Mouse (Mus musculus): ENCODE results near the gene Olfr378. TPM values are rescaled to one million over a fixed set of nuclear protein-coding genes. Genes with fewer than 3 reads are reported as not detected.

Gene Olfr378
- not detected in 2 replicates for polyA plus RNA-seq (2012; rRNA removed)

DNA sequence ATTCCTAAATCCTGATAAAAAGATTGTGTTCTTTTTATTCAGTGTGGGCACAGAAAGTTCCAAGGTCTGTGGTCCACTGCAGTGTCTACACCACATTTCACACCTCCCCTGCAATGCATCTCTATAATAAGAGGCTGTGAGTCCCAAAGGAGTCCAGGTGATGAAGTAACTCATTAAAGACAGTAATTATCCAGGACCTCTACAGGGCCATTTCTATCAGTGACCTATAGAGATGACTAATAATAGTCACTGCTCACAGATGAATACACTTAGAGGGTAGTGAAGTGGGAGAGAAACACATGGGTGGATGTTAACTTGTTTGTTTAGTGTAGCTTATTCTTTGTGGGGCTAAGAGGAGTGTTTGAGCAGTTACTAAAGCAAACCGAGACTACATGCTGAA is at the start of gene Olfr378:
Olfr378 (minus strand) TSS at position 101 of the 400 bp plus-strand sequence.
- Histone ChIP-seq H3K4me1 (ENCODE audit: control insufficient read depth, insufficient read depth, insufficient read length) (no peaks in the 10 kb centered on the region), H3K27ac (ENCODE audit: insufficient read depth, low read length) (no peak within 1 kb of the TSS), H3K27me3 (ENCODE audit: control insufficient read depth, insufficient read depth, low read length) (no peaks in the 10 kb centered on the region), H3K4me3 (ENCODE audit: extremely low read depth, insufficient read depth, insufficient read length) (no peak within 1 kb of the TSS), H3K36me3 (ENCODE audit: control insufficient read depth, insufficient read depth, low read length) (no peaks in the 10 kb centered on the region)
- TF ChIP-seq POLR2A (IDR thresholded peaks at IDR 0.05; ENCODE audit: low read depth, low read length) (no peak), CTCF (IDR thresholded peaks at IDR 0.05; ENCODE audit: extremely low read depth, insufficient read depth, insufficient read length, insufficient replicate concordance) (no peak)
- DNase-seq (ENCODE audit: low read depth in 1 of 2, low spot score in 2 of 2), result no peak
- 87% methylated on average over 1 of the region's 1 CpGs for WGBS

- H3K27me3 ChIP-seq (ENCODE audit: control insufficient read depth, insufficient read depth, low read length), result no peaks in the 10 kb centered on the region
- 83% methylated on average over 1 of the region's 1 CpGs for WGBS
- H3K4me1 ChIP-seq (ENCODE audit: control insufficient read depth, insufficient read depth, insufficient read length), result no peaks in the 10 kb centered on the region
- DNase-seq (ENCODE audit: low read depth in 1 of 2, low spot score in 2 of 2), result no peak
- H3K36me3 ChIP-seq (ENCODE audit: control insufficient read depth, insufficient read depth, low read length), result no peaks in the 10 kb centered on the region
- TF ChIP-seq POLR2A (IDR thresholded peaks at IDR 0.05; ENCODE audit: low read depth, low read length) (no peak), CTCF (IDR thresholded peaks at IDR 0.05; ENCODE audit: extremely low read depth, insufficient read depth, insufficient read length, insufficient replicate concordance) (no peak)
- no peak within 1 kb of the TSS for H3K27ac ChIP-seq (ENCODE audit: insufficient read depth, low read length)
- H3K4me3 ChIP-seq (ENCODE audit: extremely low read depth, insufficient read depth, insufficient read length), result no peak within 1 kb of the TSS
Measured at GRCm38 (mm10) chr11:73457408-73457807, 29.1 kb upstream of the Olfr378 start, which contains the start of gene Olfr380. Gene Olfr380 (minus strand): TSS chr11:73457508.

DNA sequence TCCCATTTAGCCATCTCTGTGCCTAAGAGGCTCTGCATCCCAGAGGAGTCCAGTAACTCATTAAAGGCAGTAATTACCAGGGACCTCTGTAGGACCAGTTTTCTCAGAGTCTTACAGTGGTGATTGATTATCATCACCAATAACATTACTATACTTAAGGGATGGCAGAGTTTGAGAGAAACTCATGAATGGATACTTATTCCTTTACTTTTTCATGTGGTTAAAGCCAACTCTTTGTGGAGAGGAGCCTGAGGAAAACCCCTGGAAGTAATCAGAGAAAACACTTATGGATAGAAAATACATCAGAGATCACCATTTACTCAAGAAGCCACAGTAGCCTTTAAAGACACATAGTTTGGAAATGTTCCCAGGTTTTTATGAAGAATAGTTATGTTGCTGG is 28.8 kb downstream of the Olfr378 start, which contains the start of gene Olfr1:
Olfr1 (minus strand) TSS at position 101 of the 400 bp plus-strand sequence.
- no peaks in the 10 kb centered on the region for H3K27me3 ChIP-seq (ENCODE audit: control insufficient read depth, insufficient read depth, low read length)
- TF ChIP-seq CTCF (IDR thresholded peaks at IDR 0.05; ENCODE audit: extremely low read depth, insufficient read depth, insufficient read length, insufficient replicate concordance), result no peak
- TF ChIP-seq POLR2A (IDR thresholded peaks at IDR 0.05; ENCODE audit: low read depth, low read length), result no peak
- no peak for DNase-seq (ENCODE audit: low read depth in 1 of 2, low spot score in 2 of 2)
- H3K4me3 ChIP-seq (ENCODE audit: extremely low read depth, insufficient read depth, insufficient read length), result no peak within 1 kb of the TSS
- H3K27ac ChIP-seq (ENCODE audit: insufficient read depth, low read length), result no peak within 1 kb of the TSS
- no peaks in the 10 kb centered on the region for H3K4me1 ChIP-seq (ENCODE audit: control insufficient read depth, insufficient read depth, insufficient read length)
- no peaks in the 10 kb centered on the region for H3K36me3 ChIP-seq (ENCODE audit: control insufficient read depth, insufficient read depth, low read length)

DNA sequence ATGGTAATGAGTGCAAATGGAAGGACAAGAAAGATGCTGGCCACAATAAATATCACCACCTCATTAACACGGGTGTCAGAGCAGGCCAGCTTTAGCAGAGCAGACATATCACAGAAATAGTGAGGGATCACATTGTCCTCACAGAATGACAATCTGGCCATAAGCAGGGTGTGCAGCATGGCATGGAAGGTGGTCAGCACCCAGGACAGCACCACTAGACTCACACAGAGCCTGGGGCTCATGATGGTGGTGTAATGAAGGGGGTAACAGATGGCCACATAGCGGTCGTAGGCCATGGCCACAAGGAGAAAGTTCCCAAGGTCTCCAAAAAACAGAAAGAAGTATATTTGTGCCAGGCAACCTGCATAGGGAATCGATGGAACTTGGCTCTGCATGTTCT is 32.9 kb downstream of the Olfr378 start:
- H3K4me1 ChIP-seq (ENCODE audit: control insufficient read depth, insufficient read depth, insufficient read length), result no peaks in the 10 kb centered on the region
- no peak for DNase-seq (ENCODE audit: low read depth in 1 of 2, low spot score in 2 of 2)
- no peak overlapping the region for H3K27ac ChIP-seq (ENCODE audit: insufficient read depth, low read length)
- H3K36me3 ChIP-seq (ENCODE audit: control insufficient read depth, insufficient read depth, low read length), result no peaks in the 10 kb centered on the region
- TF ChIP-seq POLR2A (IDR thresholded peaks at IDR 0.05; ENCODE audit: low read depth, low read length) (no peak), CTCF (IDR thresholded peaks at IDR 0.05; ENCODE audit: extremely low read depth, insufficient read depth, insufficient read length, insufficient replicate concordance) (no peak)
- H3K4me3 ChIP-seq (ENCODE audit: extremely low read depth, insufficient read depth, insufficient read length), result no peak overlapping the region
- no peaks in the 10 kb centered on the region for H3K27me3 ChIP-seq (ENCODE audit: control insufficient read depth, insufficient read depth, low read length)
- 75% methylated on average over 4 of the region's 4 CpGs for WGBS

Other genes with a start within 250 kb of the Olfr378 start
- gene Ctns, start 229.4 kb downstream of the Olfr378 start, polyA plus RNA-seq (2012; rRNA removed), result 10.7 and 11.9 TPM in 2 replicates
- 3.1 and 3.3 TPM in 2 replicates for gene Shpk, start 229.0 kb downstream of the Olfr378 start, polyA plus RNA-seq (2012; rRNA removed)
- gene Trpv1, start 194.2 kb downstream of the Olfr378 start, polyA plus RNA-seq (2012; rRNA removed), result not detected in 2 replicates
- gene Trpv3, start 161.1 kb downstream of the Olfr378 start, polyA plus RNA-seq (2012; rRNA removed), result 0.07 and 0.14 TPM in 2 replicates
- 0.08 TPM in 1 of 2 replicates, not detected in the other for gene Aspa, start 98.9 kb downstream of the Olfr378 start, polyA plus RNA-seq (2012; rRNA removed)
- not detected in 2 replicates for gene Gm49340, start 98.7 kb downstream of the Olfr378 start, polyA plus RNA-seq (2012; rRNA removed)
- not detected in 2 replicates for gene Spata22, start 98.7 kb downstream of the Olfr378 start, polyA plus RNA-seq (2012; rRNA removed)
- not detected in 2 replicates for gene Olfr20, start 77.7 kb downstream of the Olfr378 start, polyA plus RNA-seq (2012; rRNA removed)
- gene Olfr376, start 57.2 kb downstream of the Olfr378 start, polyA plus RNA-seq (2012; rRNA removed), result not detected in 2 replicates
- gene Olfr1, start 28.9 kb downstream of the Olfr378 start, polyA plus RNA-seq (2012; rRNA removed), result not detected in 2 replicates
- gene Olfr380, start 29.0 kb upstream of the Olfr378 start, polyA plus RNA-seq (2012; rRNA removed), result not detected in 2 replicates
- gene Olfr381, start 63.1 kb upstream of the Olfr378 start, polyA plus RNA-seq (2012; rRNA removed), result not detected in 2 replicates
- not detected in 2 replicates for gene Olfr382, start 88.7 kb upstream of the Olfr378 start, polyA plus RNA-seq (2012; rRNA removed)
- gene Olfr385, start 164.5 kb upstream of the Olfr378 start, polyA plus RNA-seq (2012; rRNA removed), result not detected in 2 replicates
- not detected in 2 replicates for gene Olfr384, start 170.1 kb upstream of the Olfr378 start, polyA plus RNA-seq (2012; rRNA removed)